Mouse (Mus musculus) ES-E14 (cell line): ENCODE measurements around the gene Scd1.

Experiments
- MAFK ChIP-seq: IDR thresholded peaks from 2 replicates; pipeline ENCODE4 v1.6.1; 2014; ENCODE audit warnings: mild to moderate bottlenecking, low read depth, low read length, inconsistent platforms; ENCODE audit not compliant: insufficient read depth
- ZC3H11A ChIP-seq: IDR thresholded peaks from 2 replicates; pipeline ENCODE4 v1.6.1; 2012; ENCODE audit warnings: low read depth, mild to moderate bottlenecking, inconsistent platforms, low read length, borderline replicate concordance
- ZNF384 ChIP-seq: IDR thresholded peaks from 2 replicates; pipeline ENCODE4 v1.6.1; 2012; ENCODE audit warnings: low read depth, low read length, inconsistent platforms

DNA sequence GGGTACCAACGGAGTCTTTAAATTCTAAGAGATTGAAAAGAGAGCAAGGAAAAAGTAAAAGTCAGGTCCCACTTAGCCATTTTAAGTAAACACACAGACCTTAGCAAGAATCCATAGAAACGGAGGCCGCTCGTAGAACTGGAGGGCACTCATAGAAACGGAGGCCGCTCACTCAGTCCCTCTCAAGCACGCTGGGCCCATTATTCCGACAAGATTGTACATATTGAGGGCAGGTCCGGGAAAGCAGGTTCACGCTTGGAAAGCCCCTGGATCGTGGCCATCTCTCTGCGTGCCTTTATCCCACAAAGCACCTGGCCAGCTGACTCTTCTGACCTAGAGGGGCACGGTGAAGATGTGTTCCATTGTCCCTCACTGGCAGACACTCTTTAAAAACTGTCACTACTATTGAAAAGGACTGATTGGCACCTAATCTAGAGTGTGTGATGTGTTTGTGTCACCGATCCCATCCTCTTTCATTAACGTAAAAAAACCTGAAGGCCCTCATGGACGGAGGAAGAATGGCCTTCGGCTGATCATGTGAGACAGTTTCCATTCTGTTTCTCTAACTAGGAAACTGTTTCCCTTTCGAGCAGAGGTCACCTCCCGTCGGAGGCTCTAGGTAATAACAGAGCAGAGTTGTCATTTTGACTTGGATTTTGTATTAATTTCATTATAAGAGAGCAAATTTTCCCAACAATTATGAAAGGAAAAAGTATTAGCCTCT, 2.8 kb upstream of the Scd1 start:
- TF ChIP-seq MAFK (no peak), ZC3H11A (no peak), ZNF384 (no peak)
